Mouse (Mus musculus): ENCODE results near the gene Ipcef1.
"Not testable (repeated sequence)": the region's sequence is repeated elsewhere in the genome, so short reads cannot be mapped to it uniquely, and the experiment has no call there.

Ipcef1 gene

DNA sequence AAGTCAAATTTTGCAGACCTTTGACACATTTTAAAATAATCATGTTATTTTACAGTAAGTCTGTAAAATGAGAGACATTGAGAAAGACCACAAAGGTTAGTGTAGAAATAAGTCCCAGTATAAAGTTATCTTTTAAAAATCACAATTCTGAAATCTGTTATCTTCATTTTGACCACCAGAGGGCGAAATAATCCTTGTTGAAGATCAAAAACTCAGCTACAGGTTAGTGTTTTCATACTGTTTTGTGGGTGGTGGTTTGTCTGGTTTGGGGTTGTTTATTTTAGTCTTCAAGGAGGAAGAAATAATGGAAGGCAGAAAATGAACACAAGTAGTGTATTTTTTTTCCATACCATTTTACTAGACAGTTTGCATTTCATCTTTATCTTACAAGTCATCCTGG, 166.8 kb downstream of the Ipcef1 start:
- peak in 1 of 2 experiments; percentile 11 for DNase-seq (ENCODE audit: low spot score in 2 of 2)

DNA sequence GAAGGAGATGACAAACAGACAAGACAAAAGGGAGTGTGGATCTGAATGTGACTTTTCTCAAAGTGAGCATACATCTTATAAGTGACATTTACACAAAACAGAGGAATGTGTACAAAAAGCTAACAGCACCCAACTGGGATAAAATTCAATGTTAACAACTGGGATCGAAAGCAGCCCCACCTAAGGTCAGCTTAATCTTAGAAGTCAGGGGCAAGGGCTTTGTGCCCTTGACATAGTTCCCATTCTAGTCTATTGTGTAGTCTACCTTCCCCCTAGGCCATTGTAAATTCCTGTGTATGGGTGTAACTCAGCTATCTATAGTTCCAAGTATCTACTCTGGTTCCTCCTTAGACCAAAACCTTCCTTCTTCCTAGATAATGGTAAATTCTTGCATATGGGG, 170.2 kb downstream of the Ipcef1 start:
- not testable (repeated sequence) for DNase-seq (ENCODE audit: low spot score in 2 of 2)

DNA sequence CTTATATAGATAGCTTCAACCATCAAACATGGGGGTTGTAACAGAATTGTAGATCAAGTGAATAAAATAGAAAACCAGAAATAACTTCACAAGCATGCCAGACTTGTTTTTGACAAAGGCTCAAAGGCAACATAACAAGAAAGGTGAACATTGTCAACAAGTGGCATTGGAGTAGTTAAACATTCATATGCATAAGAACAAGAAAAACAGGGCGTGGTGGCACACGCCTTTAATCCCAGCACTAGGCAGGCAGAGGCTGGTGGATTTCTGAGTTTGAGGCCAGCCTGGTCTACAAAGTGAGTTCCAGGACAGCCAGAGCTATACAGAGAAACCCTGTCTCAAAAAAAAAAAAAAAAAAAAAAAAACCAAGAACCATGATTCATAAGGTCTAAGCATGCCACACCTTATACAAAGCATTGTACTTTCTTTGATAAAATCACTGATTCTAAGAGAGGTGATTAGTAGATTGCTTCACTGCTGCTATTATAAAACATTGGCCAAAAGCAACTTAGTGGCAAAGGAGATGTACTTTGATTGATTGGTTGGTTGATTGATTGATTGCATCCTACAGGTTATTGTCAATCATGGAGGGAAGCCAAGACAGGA, 173.9 kb downstream of the Ipcef1 start:
- DNase-seq (ENCODE audit: low spot score in 2 of 2), result no peak

DNA sequence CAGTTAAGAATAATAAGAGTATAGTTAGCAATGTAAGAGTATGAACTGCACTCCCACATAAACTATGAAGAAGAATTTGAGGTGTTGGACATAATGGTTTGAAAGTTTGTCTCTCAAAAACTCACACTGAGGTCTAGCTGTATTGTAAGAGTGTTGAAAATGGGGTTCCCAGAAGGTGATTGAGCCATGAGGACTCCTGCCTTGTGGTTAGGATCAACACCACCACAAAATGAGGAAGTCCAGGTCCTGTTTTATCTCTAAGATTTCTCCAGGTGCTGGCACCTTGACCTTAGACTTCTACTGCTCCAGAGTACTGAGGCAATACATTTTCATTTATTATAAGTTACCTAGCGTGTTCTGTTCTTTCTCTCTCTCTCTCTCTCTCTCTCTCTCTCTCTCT, 178.4 kb downstream of the Ipcef1 start:
- DNase-seq (ENCODE audit: low spot score in 2 of 2), result no peak

DNA sequence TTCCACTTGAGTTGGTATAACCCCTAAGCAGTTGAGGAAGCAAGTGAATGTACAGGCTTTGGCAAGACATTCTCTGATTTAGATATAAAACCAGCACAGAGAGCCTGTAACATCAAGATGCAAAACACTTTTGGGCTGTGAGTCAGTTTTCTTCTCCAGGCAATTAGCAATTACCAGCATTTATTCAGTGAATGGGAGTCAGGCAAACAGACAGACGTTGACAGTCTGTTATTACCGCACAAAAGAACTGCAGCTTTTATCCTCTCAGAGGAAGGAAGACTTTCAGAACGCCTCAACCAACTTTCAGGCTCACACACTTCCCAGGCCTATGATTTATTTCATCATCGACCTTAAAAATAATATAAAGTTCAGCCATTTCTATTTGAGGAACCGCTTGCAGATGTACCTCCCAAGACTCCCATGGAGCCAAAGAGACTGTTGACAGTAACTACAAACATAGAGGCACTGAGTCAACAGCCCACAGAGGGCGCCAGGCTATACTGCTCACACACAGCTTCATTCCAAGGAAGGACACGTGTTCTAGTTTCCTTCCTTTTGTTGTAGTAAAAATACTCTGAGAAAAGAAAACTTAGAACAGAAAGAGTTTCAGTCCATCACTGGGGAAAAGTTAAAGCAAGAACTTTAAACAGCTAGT, 180.7 kb downstream of the Ipcef1 start:
- DNase-seq (ENCODE audit: low spot score in 2 of 2), result no peak

DNA sequence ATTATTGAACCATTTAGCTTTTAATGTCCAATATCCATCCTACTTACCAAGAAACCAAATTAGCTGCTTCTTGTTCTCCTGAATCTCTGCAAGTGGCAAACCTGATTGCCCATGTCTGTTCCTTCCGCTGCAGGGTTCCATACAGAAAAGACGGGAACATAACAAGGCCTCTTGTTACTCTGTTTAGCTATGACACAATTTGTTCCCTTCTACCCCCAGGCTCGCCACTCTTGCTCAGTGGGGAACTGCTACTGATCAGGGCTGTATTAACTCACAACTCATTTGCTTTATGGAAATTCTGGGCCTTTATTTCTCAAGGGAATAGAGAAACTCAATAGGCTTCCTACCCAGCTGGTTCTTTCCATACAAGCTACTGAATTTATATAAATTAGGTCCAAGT, 196.5 kb downstream of the Ipcef1 start:
- no peak for DNase-seq (ENCODE audit: low spot score in 2 of 2)

DNA sequence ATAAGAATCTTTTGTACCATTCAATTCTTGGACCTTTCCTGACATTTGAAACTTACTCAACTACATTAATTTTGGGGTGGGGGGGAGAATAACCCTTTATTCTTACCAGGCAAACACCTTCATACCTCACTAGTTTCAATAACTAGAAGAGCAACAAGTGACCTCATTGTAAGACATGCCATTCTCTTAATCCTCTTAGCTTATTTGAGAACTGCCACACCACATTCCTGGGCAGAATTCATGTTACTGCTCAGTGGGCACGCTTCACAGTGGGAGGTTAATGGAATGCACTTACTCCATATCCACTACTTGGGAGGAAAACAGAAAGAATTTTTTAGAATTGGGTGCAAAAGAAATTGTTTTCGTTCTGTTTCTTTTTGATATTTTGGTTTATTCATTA, 203.4 kb downstream of the Ipcef1 start:
- DNase-seq (ENCODE audit: low spot score in 2 of 2), result no peak

DNA sequence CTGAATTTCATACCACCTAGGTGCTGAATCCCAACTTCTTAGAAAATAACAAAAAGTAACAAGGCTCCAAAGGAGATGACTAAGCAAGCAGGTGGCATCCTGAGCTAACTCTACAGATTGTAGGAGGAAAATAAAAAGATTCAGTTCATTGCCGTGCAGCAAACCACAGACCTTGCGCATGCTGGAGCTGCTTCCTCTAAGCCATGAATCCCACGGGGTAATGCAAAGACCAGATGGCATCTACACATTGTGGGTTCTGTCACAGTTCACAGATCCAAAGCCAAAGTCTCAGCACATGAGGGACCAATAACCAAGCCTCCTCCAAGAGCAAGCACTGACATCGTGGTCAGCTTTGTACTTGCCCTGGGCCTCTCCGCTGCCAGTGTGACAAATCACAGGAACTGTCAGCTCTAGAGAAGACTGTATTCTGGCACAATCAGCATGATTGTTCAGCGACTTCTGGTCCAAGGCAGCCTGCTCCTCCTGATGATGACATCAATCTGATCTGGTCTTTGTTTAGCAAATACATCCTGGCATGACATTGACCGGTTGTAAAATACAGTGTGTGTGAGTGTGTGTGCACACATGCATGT, 204.0 kb downstream of the Ipcef1 start:
- DNase-seq (ENCODE audit: low spot score in 2 of 2), result no peak

DNA sequence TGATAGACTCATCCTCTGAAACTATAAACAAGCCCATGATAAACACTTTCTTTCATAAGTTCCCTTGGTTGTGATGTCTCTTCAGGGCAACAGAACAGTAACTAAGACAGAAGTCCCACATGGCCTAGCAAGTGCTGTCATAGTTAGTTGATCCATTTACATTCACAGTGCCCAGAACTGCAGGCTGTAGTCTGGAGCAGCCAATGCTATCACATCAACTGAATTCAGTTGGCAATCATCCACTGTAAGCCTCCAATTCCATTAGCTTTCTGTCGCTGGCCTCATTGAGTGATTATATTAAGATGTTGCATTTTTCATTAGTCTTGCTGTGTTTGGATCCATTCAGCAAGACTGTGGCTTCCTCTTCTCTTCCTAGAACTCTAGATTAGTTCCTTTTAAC, 206.0 kb downstream of the Ipcef1 start:
- DNase-seq (ENCODE audit: low spot score in 2 of 2), result no peak

DNA sequence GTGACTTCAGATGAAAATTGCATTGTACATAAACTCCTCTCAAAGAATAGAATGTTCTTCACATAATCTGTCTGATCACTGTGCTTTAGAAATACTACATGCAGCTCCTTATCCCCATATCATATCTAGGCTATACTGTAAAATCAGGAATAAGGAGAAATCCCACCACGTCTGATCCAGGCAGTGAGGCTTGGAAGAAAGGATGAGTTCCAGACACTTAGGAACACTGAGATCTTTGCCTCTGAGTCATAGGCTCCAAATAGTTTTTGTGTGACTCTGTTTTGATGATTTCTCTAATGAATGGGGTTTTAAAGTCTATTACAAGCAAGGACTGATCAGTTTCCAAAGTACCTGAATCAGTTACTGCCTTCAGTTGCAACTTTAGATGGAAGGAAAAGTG, 210.1 kb downstream of the Ipcef1 start:
- DNase-seq (ENCODE audit: low spot score in 2 of 2), result no peak
